Mouse (Mus musculus) cortical plate, adult 2 months (tissue): ENCODE measurements around the gene Sprn.

ENCODE experiments used
- CTCF ChIP-seq: fragments of 200-500 bp; IDR thresholded peaks from 2 replicates; pipeline ENCODE4 v1.5.1; 2011; ENCODE audit warnings: mild to moderate bottlenecking, control low read depth, low read length; ENCODE audit not compliant: insufficient read depth; ENCODE audit errors: extremely low read depth
- POLR2A ChIP-seq: fragments of 200-500 bp; IDR thresholded peaks from 2 replicates; pipeline ENCODE4 v1.6.1; 2011; ENCODE audit warnings: mild to moderate bottlenecking, low read length, control low read depth; ENCODE audit not compliant: insufficient read depth; ENCODE audit errors: extremely low read depth

DNA sequence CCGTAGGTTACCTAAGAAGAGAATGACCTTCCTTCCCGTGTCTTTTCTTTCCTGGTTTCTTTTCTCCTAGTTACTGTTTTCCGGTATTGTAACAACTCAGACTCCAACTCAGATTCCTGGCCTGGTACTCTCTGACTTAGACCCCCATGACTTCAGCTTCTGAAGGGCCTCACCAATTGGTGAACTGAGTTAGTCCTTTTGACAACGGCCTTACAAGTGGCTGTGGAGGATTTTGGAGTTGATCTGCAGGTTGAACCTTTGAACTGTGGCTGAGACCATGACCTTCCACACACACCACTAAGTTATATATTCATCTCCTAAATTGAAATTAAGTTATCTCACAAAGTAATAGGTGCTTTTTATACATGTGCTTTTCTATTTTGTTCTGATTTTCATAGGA, 29.5 kb upstream of the Sprn start:
- TF ChIP-seq CTCF: no peak
- TF ChIP-seq POLR2A: no peak
